Mouse (Mus musculus) liver, postnatal 0 days (tissue): ENCODE data around the gene Mroh2a.

Experiments used
- CTCF ChIP-seq: sonication (generic); IDR thresholded peaks from 2 replicates; pipeline ENCODE4 v1.5.1; 2016; ENCODE audit warnings: antibody characterized with exemption, low read depth
- EP300 ChIP-seq: IDR thresholded peaks from 2 replicates; pipeline ENCODE4 v1.6.1; 2016; ENCODE audit warnings: antibody characterized with exemption, low read depth, mild to moderate bottlenecking

- TF ChIP-seq CTCF (no peak), EP300 (no peak)
Observed at GRCm38 (mm10) chr1:88258881-88259642, 32.3 kb downstream of the Mroh2a start.
